Mouse (Mus musculus) kidney, embryonic 14.5 days (tissue): Measurements from ENCODE around the gene Baz2b. TPM values are rescaled to one million over a fixed set of nuclear protein-coding genes. Genes with fewer than 3 reads are reported as not detected.
A peak's percentile ranks its signal among the peaks of the same experiment; 100 is the strongest.

Experiments used
- ATAC-seq: fragments of 200-750 bp; cut with Nextera tagmentation; 2 replicates; pipeline ENCODE4 v1.8.0; 2017; ENCODE audit warnings: moderate number of reproducible peaks, mild to moderate bottlenecking, moderate TSS enrichment, moderate library complexity; ENCODE audit not compliant: low FRiP score, low TSS enrichment
- H3K27ac ChIP-seq: fragments of 300-500 bp; sonication (generic); 2 replicates; pipeline ENCODE4 v1.5.1; 2014; ENCODE audit warnings: low read depth, mild to moderate bottlenecking, low read length, moderate library complexity, mixed read lengths
- H3K27me3 ChIP-seq: fragments of 300-500 bp; sonication (generic); 2 replicates; pipeline ENCODE4 v1.6.1; 2014; ENCODE audit warnings: mild to moderate bottlenecking, low read length; ENCODE audit not compliant: control insufficient read depth, insufficient read depth
- H3K36me3 ChIP-seq: fragments of 300-500 bp; sonication (generic); 2 replicates; pipeline ENCODE4 v1.6.1; 2014; ENCODE audit warnings: low read length, mixed read lengths; ENCODE audit not compliant: control insufficient read depth, insufficient read depth
- H3K4me1 ChIP-seq: fragments of 300-500 bp; sonication (generic); 2 replicates; pipeline ENCODE4 v1.6.1; 2014; ENCODE audit warnings: low read length, mixed read lengths; ENCODE audit not compliant: control insufficient read depth, insufficient read depth
- H3K4me2 ChIP-seq: fragments of 300-500 bp; sonication (generic); replicated peaks from 2 replicates; pipeline ENCODE4 v1.6.1; 2014; ENCODE audit warnings: low read depth, mild to moderate bottlenecking, low read length
- H3K4me3 ChIP-seq: fragments of 300-500 bp; sonication (generic); 2 replicates; pipeline ENCODE4 v1.5.1; 2014; ENCODE audit warnings: mild to moderate bottlenecking, low read length
- H3K9ac ChIP-seq: fragments of 300-500 bp; sonication (generic); 2 replicates; pipeline ENCODE4 v1.6.1; 2014; ENCODE audit warnings: low read depth, mild to moderate bottlenecking, low read length, moderate library complexity
- H3K9me3 ChIP-seq: fragments of 300-500 bp; sonication (generic); 2 replicates; pipeline ENCODE4 v1.6.1; 2016; ENCODE audit warnings: low read length; ENCODE audit not compliant: control insufficient read depth
- whole genome bisulfite sequencing: fragments of 180-500 bp; shearing (Covaris S2); extraction: QIAGEN DNeasy Blood & Tissue Kit; methylation state at CpG from one replicate; pipeline ENCODE4 v1.1.7; 2014; 5-methylcytosine and 5-hydroxymethylcytosine counted together
- polyA plus RNA-seq: library from polyadenylated mRNA; unstranded; fragments of >200 nt; fragmentation: Nextera tagmentation; extraction: Ambion mirVana; gene quantifications from 2 replicates; pipeline ENCODE4 v1.2.1, GENCODE M21; 2014

Gene Baz2b
- polyA plus RNA-seq, 1 experiment from 2014 or later, result 70.4 TPM

DNA sequence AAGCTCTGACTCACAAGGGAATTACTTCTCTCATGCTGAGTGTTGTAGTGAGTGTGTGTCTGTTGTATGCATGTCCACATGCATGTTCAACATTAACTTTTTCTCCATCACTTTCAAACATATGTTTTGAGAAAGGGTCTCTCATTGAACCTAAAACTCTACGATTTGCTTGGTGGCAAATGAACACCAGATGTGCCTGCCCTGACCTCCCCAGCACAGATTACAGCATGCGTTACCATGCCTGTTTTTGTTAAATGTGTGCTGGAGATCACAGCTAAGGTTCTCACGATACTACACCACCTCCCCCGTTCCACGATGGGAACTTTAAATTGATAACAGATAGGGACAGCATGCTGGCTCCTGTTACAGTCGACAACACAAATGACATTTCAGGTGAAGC, 222.1 kb downstream of the Baz2b start:
- WGBS, result 49% methylated on average over 6 of the region's 6 CpGs
- no peak overlapping the region for H3K4me3 ChIP-seq
- no peak for ATAC-seq
- H3K36me3 ChIP-seq, result no peaks in the 10 kb centered on the region; the same call in 1 of the 2 replicates
- no peaks in the 10 kb centered on the region for H3K9me3 ChIP-seq
- no peaks in the 10 kb centered on the region for H3K27me3 ChIP-seq
- H3K4me1 ChIP-seq, result peaks cover under 1% of the 10 kb centered on the region; the same call in 1 of the 2 replicates
- H3K9ac ChIP-seq, result no peak overlapping the region
- no peak overlapping the region for H3K27ac ChIP-seq
- H3K4me2 ChIP-seq, result no peak overlapping the region

GRCm38 (mm10) chr2:59979488-59980220, 230.0 kb downstream of the Baz2b start:
- H3K9me3 ChIP-seq, result no peaks in the 10 kb centered on the region
- H3K4me1 ChIP-seq, result no peaks in the 10 kb centered on the region
- 62% methylated on average over 6 of the region's 6 CpGs for WGBS
- peaks cover 29% of the 10 kb centered on the region for H3K36me3 ChIP-seq
- no peak for ATAC-seq
- H3K9ac ChIP-seq, result no peak overlapping the region
- no peak overlapping the region for H3K27ac ChIP-seq
- no peaks in the 10 kb centered on the region for H3K27me3 ChIP-seq
- no peak overlapping the region for H3K4me2 ChIP-seq
- no peak overlapping the region for H3K4me3 ChIP-seq

DNA sequence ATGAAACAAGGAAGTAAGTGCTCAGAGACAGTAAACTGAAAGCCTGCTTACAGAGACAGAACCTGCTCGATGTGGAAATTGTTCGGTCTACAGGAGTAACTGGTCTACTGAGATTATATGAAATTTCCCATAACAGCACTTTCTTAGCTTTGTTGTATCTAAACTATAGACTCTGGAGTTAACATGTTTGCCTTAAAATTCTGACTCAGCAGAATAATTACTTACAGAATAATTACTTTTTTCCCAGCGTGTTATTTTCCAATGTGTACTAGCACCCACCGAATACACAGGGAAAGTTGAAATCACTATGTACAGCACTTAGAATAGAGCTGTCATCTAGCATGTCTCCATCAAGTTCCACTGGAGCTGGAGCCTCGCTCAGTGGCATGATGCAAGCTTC, 233.0 kb downstream of the Baz2b start:
- Histone ChIP-seq H3K36me3 (peaks cover 32% of the 10 kb centered on the region), H3K4me3 (no peak overlapping the region)

GRCm38 (mm10) chr2:59975772-59976171, 233.9 kb downstream of the Baz2b start:
- WGBS, result 84% methylated on average over 6 of the region's 6 CpGs
- no peak overlapping the region for H3K9ac ChIP-seq
- ATAC-seq, result no peak

More for the DNA sequence above, 233.0 kb downstream of the Baz2b start:
- Histone ChIP-seq H3K9ac (no peak overlapping the region), H3K4me1 (no peaks in the 10 kb centered on the region), H3K27ac (no peak overlapping the region), H3K27me3 (no peaks in the 10 kb centered on the region), H3K4me2 (no peak overlapping the region), H3K9me3 (no peaks in the 10 kb centered on the region)
- no peak for ATAC-seq
- 92% methylated on average over 5 of the region's 5 CpGs for WGBS

GRCm38 (mm10) chr2:59973962-59974361, 235.7 kb downstream of the Baz2b start:
- H3K4me3 ChIP-seq, result no peak overlapping the region
- no peak overlapping the region for H3K9ac ChIP-seq
- no peaks in the 10 kb centered on the region for H3K4me1 ChIP-seq
- no peak overlapping the region for H3K4me2 ChIP-seq
- 92% methylated on average over 5 of the region's 5 CpGs for WGBS
- no peaks in the 10 kb centered on the region for H3K9me3 ChIP-seq
- no peaks in the 10 kb centered on the region for H3K27me3 ChIP-seq
- H3K27ac ChIP-seq, result no peak overlapping the region
- peaks cover 32% of the 10 kb centered on the region for H3K36me3 ChIP-seq
- no peak for ATAC-seq

More at GRCm38 (mm10) chr2:59975772-59976171, 233.9 kb downstream of the Baz2b start:
- no peak overlapping the region for H3K4me2 ChIP-seq
- no peaks in the 10 kb centered on the region for H3K27me3 ChIP-seq
- no peaks in the 10 kb centered on the region for H3K4me1 ChIP-seq
- 0 out of 2 replicates have a peak overlapping the region, but pooled peaks have one; percentile 19 for H3K27ac ChIP-seq
- H3K9me3 ChIP-seq, result no peaks in the 10 kb centered on the region
- H3K36me3 ChIP-seq, result peaks cover 32% of the 10 kb centered on the region
- no peak overlapping the region for H3K4me3 ChIP-seq

- no peak overlapping the region for H3K27ac ChIP-seq
- ATAC-seq, result no peak
- no peak overlapping the region for H3K9ac ChIP-seq
- H3K4me1 ChIP-seq, result no peaks in the 10 kb centered on the region
- no peak overlapping the region for H3K4me2 ChIP-seq
- 85% methylated on average over 4 of the region's 4 CpGs for WGBS
- no peaks in the 10 kb centered on the region for H3K9me3 ChIP-seq
- no peaks in the 10 kb centered on the region for H3K27me3 ChIP-seq
- H3K36me3 ChIP-seq, result peaks cover 36% of the 10 kb centered on the region
- H3K4me3 ChIP-seq, result no peak overlapping the region
Measured at GRCm38 (mm10) chr2:59973104-59973641, 236.5 kb downstream of the Baz2b start.

DNA sequence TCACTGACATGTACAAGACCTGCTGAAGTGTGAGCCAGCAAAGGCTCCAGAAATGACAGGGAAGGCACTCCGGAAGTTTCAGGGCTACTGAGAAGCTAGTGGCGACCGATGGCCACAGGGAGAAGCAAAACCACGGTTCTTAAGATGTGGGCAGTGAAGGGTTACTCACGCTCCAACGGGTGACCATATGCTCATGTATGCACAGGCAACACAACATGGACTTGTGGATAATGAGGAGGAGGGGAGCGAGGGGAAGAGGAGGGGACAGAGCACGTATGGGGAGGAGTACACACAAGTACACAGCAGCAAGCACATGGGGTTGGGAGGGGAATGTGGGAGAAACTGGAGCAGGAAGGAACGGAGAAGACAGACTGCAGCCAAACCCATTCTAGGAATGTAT, 239.1 kb downstream of the Baz2b start:
- Histone ChIP-seq H3K9me3 (no peaks in the 10 kb centered on the region), H3K9ac (no peak overlapping the region), H3K27me3 (no peaks in the 10 kb centered on the region), H3K4me1 (no peaks in the 10 kb centered on the region), H3K36me3 (peaks cover 20% of the 10 kb centered on the region), H3K4me3 (no peak overlapping the region), H3K27ac (no peak overlapping the region), H3K4me2 (no peak overlapping the region)
- no peak for ATAC-seq
- WGBS, result 74% methylated on average over 9 of the region's 9 CpGs

GRCm38 (mm10) chr2:59969099-59969498, 240.5 kb downstream of the Baz2b start:
- 89% methylated on average over 10 of the region's 10 CpGs for WGBS
- H3K27me3 ChIP-seq, result no peaks in the 10 kb centered on the region
- ATAC-seq, result no peak
- no peak overlapping the region for H3K27ac ChIP-seq
- no peaks in the 10 kb centered on the region for H3K9me3 ChIP-seq
- H3K4me1 ChIP-seq, result no peaks in the 10 kb centered on the region
- H3K4me2 ChIP-seq, result no peak overlapping the region
- H3K9ac ChIP-seq, result no peak overlapping the region
- peaks cover 15% of the 10 kb centered on the region for H3K36me3 ChIP-seq
- no peak overlapping the region for H3K4me3 ChIP-seq

- no peaks in the 10 kb centered on the region for H3K9me3 ChIP-seq
Measured at GRCm38 (mm10) chr2:59968593-59968992, 241.0 kb downstream of the Baz2b start.

More at GRCm38 (mm10) chr2:59968593-59968992, 241.0 kb downstream of the Baz2b start:
- Histone ChIP-seq H3K9ac (no peak overlapping the region), H3K4me1 (no peaks in the 10 kb centered on the region), H3K4me3 (no peak overlapping the region), H3K27me3 (no peaks in the 10 kb centered on the region), H3K4me2 (no peak overlapping the region), H3K36me3 (peaks cover 15% of the 10 kb centered on the region), H3K27ac (no peak overlapping the region)
- no peak for ATAC-seq
- WGBS, result 91% methylated on average over 7 of the region's 7 CpGs
